Mouse (Mus musculus) naive thymus-derived CD4-positive, alpha-beta T cell, adult 5 months (primary cell): Measurements from ENCODE around the gene Tipin. TPM values are rescaled to one million over a fixed set of nuclear protein-coding genes. Genes with fewer than 3 reads are reported as not detected.

Experiments used
- polyA plus RNA-seq: library from polyadenylated mRNA; unstranded; fragments of 100-300 nt; shearing (Covaris generic); gene quantifications from one replicate; pipeline ENCODE4 v1.2.1, GENCODE M21; 2017

Tipin gene
- 23.3 TPM for polyA plus RNA-seq

DNA sequence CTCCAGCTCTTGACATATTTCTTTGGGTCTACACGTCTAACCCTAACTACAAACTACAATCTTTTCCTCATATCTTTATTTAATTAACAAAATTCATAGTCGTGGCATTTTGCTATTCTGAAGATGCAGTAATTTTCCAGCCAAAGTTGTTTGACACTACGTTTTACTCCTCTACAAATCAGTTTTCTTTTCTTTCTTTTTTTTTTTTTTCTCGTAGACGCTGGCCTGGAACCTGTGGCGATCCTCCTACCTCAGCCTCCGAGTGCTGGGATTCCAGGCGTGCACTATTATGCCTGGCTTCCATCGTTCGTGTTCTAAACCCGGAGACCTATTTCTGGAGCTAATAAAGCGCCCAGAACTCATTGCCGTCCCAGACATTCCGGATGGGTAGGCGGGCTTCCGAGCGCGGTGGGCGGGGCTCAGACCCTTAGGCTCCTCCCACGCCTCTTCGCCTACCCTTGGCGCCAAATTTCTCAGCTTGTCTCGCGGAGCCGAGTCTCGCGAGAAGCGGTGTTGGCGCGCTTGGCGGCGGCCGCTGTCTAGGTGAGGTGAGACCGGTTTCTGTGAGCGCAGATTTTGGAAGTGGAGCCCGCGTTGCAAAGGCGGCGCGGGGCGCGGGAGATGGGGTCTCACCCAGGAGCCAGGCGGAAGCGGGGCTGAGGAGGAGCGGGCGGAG, at the start of gene Tipin:
Gene Tipin, plus strand, starts transcription at position 477 of the 676 bp plus-strand sequence.

DNA sequence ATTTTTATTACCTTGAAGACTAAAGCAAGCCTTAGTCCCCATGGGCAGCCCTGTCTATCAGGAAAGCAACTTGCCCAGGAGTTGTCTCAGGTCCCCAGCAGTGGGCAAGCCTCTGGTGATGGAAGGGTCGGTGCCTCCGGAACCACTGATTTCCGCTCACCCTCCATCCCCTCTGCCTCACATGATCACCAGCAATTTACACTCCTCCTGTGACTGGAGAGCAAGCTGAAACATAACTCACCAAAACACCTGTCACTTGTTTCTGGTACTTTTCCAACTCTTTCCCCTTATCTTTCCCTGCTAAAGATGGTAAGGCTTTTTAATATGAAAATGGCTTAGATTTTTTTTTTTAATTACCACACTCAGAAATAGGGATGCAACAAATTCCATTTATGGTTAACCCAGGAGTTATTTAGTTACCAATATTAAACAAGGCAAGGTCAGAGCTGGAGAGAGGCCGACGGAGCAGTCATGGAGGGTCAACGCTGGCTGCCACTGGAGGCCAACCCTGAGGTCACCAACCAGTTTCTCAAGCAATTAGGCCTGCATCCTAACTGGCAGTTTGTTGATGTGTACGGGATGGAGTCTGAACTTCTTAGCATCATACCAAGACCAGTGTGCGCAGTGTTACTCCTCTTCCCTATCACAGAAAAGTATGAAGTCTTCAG, 46.5 kb upstream of the Tipin start, which contains the start of gene Uchl4:
Gene Uchl4, plus strand, starts transcription at position 434 of the 668 bp plus-strand sequence.

DNA sequence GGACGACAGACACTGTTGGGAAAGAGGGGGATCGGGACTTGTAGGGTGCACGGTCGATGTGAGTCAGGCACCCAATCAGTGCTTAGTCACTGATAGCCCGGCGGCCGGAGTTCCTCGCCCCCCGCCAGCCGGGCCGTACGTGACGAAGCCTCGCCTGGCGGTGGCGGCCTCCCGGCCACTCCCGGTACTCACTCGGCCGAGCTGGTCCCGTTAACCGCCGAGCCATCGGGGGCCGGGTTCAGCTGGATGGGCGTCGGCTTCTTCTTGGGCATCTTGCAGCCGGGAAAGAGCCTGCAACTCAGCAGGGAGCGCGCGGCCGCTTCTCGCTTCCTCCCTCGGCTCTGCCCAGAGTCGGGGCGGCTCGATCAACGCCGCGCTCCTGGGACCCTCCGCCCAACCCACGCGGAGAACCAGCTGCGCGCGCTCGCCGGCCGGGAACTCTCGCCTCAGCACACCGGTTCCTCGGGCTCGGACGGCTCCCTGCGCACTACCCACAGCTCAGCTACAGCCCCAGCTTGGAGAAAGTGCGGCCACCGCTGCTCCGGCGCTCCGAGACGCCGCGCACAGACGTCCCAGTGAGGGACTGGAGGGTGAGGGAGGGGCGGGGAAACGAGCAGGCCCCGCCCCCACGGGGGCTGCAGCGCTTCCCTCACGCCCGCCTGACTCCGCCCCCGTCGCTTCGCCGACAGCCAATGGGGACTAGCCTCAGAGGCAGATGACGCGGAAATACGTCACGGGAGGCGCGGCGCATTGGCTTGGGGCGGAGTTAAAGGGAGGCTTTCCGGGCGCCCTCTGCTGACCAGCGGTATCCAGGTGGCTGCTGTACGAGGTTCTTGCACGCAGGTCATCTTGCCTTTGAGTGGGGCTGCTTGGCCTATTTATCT, 28.1 kb upstream of the Tipin start, which contains the start of gene Map2k1:
Gene Map2k1, minus strand, starts transcription at position 611 of the 884 bp plus-strand sequence.

DNA sequence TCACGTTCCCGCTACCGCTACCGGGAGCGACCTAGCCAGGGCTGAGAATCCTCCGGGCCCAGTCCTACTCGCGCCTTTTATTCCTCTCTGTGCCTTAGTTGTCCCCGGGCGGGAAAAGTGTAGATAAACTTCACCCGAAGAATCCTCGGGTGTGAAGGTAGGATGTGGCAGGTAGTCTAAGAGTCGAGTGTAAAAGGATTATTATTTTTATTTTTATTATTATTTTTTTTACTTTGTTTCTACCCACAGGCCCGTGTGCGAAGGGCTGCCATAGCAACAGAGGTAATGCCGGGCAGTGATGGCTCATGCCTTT, 59.8 kb downstream of the Tipin start, which contains the start of gene Dis3l:
Gene Dis3l, minus strand, starts transcription at position 35 of the 313 bp plus-strand sequence.

Other genes starting within 250 kb of the Tipin start
- gene Lctl, start 164.4 kb upstream of the Tipin start, polyA plus RNA-seq: not detected
- 3.7 TPM for gene Zwilch, start 108.5 kb upstream of the Tipin start, polyA plus RNA-seq
- gene Rpl4, start 108.2 kb upstream of the Tipin start, polyA plus RNA-seq: 2,194 TPM
- 40.1 TPM for gene Snapc5, start 102.3 kb upstream of the Tipin start, polyA plus RNA-seq
- gene Uchl4, start 46.4 kb upstream of the Tipin start, polyA plus RNA-seq: 7.8 TPM
- 75.9 TPM for gene Map2k1, start 27.9 kb upstream of the Tipin start, polyA plus RNA-seq
- 16.3 TPM for gene Dis3l, start 59.7 kb downstream of the Tipin start, polyA plus RNA-seq
- gene Megf11, start 104.0 kb downstream of the Tipin start, polyA plus RNA-seq: 0.30 TPM